Mouse (Mus musculus) CH12F3 (cell line): ENCODE results near the gene Hist1h4c.
"Not testable (repeated sequence)": the region's sequence is repeated elsewhere in the genome, so short reads cannot be mapped to it uniquely, and the experiment has no call there.

Source experiments
- in situ Hi-C: fragments of 300-500 bp; cut with MboI; formaldehyde crosslinking; loops from 2 replicates; pipeline ENCODE4 v1.14.3; 2020; ENCODE audit warnings: low sequenced_read_pairs

Hist1h4c gene

DNA sequence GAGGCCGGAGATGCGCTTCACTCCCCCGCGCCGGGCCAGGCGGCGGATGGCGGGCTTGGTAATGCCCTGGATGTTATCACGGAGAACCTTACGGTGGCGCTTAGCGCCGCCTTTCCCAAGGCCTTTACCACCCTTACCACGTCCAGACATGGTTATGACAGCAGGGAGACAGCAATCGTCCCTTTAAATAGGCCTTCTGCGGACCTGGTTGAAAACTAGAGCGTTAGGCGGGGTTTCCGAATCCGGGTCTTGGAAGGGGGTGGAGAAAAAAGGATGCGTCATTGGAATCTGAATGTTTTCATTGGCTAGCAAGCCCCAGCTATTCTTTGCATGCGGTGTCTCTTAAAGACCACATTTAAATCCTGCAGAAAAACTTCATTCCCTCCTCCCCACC, at the start of gene Hist1h4c:
TSS of gene Hist1h4c (minus strand) at position 155 of the 394 bp plus-strand sequence.
- in situ Hi-C loops, result loop anchor here (10.0 kb wide), 1 partner anchor 73 kb away; the partner anchor contains the start of genes Hist1h1e and Hist1h2be

DNA sequence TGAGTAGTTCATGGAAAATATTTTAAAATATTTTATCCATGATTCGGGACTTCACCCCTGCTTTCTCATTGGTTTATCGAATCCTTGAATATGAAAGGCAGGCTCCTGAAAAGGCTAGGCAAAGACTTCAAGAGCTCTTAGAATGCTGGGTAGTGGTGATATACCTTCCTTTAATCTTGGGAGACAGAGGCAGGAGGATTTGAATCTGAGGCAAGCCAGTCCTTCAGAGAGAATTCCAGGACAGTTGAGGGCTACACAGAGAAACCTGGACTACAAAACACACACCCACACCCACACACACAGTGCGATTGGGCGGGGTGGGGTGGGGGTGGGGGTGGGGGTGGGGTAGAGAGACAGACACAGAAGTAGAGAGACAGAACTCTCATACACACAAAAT, 49.6 kb upstream of the Hist1h4c start:
- in situ Hi-C loops, result no loop called here

DNA sequence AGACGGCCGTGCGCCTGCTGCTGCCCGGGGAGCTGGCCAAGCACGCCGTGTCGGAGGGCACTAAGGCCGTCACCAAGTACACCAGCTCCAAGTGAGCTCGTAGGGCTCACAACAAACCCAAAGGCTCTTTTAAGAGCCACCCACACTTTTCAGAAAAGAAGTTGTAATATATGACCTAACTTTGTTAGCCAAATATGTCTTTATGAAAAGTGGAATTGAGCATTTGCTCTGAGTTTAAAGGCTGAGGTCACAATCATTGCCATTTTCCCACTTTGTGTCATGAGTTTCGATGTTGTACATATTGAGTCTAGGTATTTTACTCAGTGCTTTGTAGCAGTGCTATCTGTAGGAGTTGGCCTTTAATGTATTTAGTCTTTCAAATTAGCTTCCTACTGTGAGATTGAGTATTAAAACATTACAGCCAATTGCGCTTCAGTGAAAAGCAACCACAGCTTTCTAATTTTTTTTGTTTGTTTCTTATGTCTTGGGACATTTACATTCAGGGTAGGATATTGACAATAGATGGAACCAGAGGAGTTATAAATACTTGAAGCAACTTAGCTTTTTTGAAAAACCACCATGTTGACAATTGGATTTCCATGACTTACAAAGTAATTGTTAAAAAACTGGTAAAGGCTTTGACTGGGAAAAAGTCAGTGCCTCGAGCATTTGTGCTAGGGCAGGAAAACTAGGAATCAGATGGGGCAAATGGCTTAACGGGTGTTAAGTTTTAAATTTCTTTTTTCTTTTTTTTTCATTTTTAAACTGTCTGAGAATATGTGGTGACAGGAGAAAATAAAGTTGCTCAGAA, 49.0 kb upstream of the Hist1h4c start:
- in situ Hi-C loops, result no loop called here

DNA sequence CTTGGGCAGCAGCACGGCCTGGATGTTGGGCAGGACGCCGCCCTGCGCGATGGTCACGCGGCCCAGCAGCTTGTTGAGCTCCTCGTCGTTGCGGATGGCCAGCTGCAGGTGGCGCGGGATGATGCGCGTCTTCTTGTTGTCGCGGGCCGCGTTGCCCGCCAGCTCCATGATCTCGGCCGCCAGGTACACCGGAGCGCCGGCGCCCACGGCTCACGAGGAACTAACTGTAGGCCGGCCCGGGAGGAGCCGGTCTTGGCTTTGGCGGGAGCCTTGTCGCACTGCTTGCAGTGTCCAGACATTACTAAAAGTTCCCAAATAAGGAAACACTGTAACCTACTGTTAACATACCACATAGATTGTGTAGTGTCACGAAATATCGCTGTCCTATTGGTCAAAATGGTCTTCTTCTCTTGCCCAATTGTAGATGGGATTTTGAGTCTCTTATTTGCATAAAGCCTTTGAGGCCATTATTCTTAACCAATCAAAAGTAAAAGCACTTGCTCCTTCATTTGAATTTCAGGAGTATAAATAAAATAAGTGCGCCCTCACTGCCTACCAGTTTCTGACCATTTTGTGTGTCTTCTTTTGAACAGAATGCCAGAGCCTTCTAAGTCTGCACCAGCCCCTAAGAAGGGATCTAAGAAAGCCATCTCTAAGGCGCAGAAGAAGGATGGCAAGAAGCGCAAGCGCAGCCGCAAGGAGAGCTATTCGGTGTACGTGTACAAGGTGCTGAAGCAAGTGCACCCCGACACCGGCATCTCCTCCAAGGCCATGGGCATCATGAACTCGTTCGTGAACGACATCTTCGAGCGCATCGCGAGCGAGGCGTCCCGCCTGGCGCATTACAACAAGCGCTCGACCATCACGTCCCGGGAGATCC, 48.2 kb upstream of the Hist1h4c start, which contains the start of gene Hist1h2bb:
TSS of gene Hist1h2bb (plus strand) at position 534 of the 880 bp plus-strand sequence.
- in situ Hi-C loops, result not testable (repeated sequence)

DNA sequence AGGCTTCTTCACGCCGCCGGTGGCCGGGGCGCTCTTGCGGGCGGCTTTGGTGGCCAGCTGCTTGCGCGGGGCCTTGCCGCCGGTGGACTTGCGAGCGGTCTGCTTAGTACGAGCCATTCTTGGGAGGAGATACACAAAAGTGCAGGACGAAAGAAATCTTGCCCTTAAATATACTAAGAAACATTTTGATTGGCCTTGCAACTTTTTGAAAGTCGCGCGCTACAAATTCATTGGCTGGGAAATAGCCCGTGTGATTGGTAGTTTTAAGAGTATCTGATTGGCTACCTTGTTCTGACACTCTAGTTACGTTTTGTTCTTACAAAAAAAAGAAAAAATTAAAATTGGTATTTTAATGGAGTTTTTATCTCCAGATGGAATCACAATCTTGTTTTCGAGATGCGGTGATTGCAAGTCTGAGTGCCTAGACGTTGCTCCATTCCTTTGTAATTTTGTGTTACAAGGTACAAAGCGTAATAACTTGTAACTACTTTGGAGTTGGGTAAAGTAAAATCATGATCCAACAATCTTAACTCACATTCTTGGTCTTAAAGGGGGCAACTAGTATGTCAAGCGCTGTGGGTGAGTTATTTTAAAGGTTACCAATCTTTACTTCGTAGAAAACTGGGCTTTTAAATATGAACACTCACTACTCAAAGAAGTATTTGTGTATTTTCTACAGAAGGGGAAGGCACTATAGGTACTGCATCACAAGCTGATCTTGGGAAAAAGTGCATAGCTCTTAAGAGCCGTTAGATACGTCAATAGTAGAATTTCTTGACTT, 47.3 kb upstream of the Hist1h4c start, which contains the start of gene Hist1h3c:
TSS of gene Hist1h3c (minus strand) at position 222 of the 781 bp plus-strand sequence.
- in situ Hi-C loops, result no loop called here

DNA sequence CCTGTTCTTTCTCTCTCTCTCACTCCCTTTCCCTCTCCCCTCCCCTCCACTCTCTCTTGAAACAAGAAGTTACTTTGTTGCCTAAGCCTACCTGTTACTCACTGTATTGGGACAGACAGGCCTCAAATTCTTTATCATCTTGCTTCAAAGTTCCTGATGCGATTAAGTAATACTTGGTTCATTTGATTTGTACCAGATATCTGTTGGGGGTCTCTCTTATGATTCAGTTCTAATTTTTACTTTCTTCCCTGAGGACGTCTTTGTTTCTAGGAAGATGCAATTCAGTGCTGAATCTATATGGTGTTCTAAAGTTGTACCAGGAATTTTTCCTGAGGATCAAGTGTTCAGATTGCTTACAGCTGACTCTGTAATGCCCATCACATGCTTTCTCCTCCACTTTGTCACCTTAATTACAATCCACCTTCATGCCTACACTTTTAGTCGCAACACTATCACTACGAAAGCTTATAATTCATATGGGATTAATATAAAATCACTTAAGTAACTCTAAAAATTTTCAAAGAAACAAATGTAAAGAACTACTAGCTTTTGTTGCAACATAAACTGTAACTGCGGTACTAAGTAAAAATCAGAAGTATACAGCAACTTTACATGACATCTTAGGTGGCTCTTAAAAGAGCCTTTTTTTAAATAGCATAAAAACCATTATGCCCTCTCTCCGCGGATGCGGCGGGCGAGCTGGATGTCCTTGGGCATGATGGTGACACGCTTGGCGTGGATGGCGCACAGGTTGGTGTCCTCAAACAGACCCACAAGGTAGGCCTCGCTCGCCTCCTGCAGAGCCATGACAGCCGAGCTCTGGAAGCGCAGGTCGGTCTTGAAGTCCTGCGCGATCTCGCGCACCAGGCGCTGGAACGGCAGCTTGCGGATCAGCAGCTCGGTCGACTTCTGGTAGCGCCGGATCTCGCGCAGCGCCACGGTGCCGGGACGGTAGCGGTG, 46.4 kb upstream of the Hist1h4c start:
- in situ Hi-C loops, result no loop called here

DNA sequence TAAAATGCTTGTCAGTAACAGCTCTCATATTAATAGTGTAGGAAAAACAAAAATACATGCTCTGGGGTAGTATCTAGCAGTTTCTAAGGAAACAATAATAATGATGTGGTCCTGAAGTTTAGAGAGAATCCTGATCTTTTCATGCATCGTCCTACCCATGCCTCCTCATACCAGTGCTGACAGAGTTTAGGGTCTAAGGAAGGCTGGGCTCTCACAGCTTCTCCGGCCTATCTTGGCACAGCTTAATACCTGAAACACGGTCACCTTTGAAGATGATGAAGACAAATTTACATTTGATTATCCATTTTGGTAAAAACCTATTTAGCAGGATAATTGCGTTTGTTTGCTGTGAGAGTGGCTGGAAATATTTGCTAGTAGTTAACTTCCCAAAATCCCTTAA, 45.7 kb upstream of the Hist1h4c start:
- in situ Hi-C loops, result no loop called here

DNA sequence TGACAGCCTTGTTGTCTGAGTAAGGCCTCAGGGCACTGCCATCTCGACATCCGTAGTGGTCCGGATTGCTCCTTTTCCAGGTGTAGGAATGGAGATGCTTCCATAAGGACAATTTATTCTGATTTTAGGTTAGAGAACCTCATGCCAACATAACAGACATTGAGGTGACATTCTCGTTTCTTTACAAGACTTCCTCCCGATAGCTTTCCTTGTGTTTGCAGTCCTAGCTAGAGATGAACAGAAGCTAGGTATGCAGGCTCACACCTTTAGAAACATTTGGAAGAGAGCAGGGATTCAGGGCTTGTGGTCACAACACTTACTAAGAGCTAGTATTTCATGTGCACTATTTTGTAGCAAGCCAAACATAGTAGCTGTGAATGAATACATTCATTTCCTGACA, 45.0 kb upstream of the Hist1h4c start:
- in situ Hi-C loops, result no loop called here

DNA sequence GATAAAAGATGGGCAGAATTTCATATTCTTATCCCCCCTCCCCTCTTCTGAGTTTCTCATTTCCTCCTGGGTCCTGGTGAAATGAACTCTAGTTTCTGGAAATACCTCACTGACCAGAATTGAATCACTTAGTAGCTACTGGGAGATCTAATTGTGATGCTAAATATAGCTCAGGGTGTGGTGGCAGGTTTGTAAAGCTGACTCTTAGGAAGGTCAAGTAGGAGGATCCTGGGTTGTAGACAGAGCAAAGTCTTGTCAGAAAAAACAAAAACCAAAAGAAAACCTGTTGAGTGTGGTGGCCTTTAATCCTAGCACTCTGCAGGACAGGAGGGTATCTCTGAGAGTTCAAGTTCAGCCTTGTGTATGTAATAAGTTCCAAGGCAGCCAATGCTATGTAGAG, 43.8 kb upstream of the Hist1h4c start:
- in situ Hi-C loops, result no loop called here

DNA sequence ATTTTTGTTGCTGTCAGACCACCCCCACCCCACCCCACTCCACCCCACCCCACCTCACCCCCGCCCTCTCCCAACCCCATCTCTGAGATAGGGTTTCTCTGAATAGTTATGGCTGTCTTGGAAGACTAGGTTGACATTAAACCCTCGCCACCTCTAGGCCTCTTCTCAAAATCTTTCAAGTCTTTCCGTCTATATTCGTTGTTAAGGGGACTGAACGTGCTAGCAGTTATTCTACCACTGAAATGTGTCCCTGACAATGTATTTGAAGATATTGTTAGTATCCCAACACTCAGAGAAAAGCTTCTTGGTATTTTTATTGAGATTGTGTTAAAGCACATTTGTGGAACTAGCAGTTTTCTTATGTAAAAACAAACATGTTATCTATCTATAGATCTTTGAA, 42.7 kb upstream of the Hist1h4c start:
- in situ Hi-C loops, result no loop called here

DNA sequence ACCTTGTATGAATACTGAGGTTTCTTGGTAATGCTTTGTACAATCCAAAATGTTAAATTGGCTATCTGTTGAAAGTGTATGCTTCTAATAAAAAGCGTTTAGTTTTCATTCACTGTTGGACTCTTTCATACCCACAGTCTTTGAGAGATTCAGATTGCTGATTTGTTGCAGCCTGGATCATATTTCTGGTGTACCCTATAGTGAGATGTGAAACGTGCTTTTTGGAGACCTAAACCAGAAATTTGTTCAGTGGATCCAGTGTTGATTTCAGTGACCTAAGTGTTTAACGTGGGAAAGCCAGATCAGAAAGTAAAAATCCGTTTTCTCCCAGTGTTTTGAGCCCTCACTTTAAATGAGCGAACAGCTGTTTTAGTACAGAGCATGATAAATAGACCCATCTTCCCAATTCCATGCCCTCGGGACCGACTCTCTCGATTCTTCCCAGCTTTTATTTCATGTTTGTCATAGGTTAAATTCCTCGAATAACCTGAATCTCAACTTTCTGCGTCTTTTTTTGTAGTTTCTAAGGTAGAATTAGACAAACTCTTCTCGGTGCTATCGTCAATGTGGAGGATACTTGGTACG, 42.1 kb upstream of the Hist1h4c start:
- in situ Hi-C loops, result no loop called here

DNA sequence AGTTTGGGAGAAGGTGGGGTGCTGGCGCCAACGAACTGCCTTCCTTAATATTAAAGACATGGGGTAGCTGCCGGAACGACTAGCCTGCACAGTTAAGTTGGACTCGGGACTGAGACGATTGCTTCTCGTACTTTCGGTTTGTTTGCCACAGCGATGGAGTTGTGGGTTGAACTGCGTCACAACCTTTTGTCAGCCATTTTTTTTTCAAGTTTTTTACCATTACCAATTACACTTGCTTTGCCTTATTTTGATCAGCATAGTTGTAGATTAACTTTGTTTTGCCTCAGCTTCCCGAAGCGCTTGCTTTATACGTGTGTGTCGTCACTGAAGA, 41.6 kb upstream of the Hist1h4c start:
- in situ Hi-C loops, result no loop called here

DNA sequence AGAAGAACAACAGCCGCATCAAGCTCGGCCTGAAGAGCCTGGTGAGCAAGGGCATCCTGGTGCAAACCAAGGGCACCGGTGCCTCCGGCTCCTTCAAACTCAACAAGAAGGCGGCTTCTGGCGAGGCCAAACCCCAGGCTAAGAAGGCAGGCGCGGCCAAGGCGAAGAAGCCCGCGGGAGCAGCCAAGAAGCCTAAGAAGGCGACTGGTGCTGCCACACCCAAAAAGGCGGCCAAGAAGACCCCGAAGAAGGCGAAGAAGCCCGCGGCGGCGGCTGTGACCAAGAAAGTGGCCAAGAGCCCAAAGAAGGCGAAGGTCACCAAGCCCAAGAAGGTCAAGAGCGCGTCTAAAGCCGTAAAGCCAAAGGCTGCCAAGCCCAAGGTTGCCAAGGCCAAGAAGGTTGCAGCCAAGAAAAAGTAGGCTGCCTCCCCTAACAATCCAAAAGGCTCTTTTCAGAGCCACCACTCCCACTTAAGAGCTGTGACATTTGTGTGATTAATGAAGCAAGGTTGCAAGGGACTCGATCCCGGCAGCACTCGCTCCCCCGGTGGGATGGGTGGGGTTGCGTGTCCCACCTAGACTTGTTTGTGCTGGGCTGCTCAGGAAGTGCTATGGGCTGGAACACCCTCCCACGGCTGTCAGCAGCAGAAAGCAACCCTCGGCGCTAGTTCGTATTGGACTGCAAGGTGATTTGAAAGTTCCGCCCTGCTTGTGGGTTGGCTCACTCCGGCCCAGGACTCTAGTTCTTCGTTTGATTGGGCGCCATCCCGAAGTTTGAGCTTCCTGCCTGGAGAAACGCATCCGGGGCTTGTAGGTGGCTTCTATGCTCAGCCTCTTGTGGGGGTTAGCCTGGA, 41.0 kb upstream of the Hist1h4c start:
- in situ Hi-C loops, result no loop called here

DNA sequence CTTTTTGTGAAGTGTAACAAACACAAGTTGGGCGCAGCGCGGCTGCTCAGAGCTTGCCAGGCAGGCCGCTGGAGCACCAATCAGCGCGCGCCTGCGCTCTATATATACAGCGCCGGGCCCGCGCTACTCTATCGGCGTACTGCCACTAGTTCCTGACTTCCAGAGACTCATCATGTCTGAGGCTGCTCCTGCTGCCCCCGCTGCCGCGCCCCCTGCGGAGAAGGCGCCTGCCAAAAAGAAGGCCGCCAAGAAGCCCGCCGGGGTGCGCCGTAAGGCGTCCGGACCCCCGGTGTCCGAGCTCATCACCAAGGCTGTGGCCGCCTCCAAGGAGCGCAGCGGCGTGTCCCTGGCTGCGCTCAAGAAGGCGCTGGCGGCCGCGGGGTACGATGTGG, 40.4 kb upstream of the Hist1h4c start, which contains the start of gene Hist1h1c:
TSS of gene Hist1h1c (plus strand) at position 132 of the 392 bp plus-strand sequence.
- in situ Hi-C loops, result no loop called here

DNA sequence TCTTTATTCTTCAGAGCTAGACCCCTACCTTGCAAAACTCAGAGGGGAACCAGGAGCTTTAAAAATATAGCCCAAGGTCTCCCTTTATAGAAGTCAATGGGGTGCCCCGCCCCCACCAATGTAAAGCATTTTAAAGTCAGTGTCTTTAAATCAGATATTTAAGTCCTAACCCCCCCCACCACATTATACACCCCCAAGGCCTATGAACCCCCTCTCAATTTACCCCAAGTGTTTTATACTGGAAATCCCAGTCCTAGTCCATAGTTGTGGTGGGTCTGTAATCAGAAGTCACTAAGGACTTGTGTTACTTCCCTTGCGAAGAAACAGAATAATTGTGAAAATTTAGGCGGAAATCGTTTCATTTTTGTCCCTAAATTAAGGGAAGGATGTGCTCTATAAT, 39.8 kb upstream of the Hist1h4c start:
- in situ Hi-C loops, result no loop called here

DNA sequence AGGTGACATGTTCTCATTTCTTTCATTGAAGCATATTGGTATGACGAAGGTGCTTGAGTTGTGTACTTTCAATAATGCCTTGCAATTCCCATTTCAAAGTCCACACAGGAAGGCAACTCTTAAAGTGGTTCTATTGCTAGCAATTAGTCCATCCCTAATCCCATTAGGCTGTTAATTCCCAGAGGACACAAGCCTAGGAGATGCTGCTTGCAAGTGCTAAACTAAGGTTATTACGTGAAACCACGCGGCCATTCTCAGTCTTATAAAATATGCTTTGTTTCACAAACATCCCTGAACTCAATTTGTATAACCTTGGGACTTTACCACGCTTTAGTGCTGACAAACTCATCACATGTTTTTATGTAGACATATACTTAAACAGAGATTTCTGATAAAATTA, 38.8 kb upstream of the Hist1h4c start:
- in situ Hi-C loops, result no loop called here

DNA sequence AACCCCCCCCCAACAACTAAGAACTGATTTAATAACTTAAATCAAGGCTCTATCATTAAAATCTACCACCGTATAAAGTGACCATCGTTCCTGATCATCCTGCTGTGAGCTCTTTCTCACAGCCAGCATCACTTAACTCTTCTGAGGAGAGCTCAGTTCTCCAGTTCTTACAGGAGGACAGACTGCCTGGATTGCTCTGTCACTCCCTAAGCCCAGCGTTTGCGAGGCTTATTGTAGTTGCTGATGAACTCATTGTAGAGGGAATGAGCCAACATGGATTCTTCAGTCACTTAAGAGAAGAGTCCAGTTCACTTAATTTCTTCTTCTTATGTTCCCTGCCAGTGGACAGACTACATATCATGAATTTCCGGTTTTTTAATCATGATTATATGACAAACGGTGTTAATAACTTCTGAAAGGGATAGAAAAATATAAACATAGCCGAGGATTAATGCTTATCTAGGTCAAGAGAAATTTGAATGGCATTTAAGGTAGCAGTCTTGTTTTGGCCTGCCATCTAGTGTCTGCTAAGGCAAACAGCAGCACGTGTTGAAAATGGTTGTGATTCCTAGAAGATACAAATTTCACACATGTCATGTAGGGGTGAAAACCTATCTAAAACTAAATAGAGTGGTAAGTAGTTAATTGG, 34.0 kb upstream of the Hist1h4c start:
- in situ Hi-C loops, result no loop called here

DNA sequence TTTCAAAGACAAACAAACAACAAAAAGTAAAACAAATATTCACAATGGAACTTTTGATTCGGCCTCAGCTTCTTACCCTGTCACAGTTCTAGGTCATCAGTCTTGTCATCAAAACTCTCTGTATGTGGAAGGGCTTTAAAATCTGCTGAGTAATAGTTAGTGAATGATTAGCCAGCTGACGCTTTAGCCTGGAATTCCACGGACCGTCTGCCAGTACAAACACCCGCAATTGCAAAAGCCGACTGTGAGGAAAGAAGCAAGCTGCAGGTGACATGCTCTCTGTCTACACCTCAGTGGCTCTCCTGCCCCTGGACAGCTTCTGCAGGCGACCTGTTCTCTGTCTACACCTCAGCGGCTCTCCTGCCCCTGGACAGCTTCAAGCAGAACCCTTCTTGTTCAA, 32.2 kb upstream of the Hist1h4c start:
- in situ Hi-C loops, result no loop called here
